Mouse (Mus musculus) bone marrow, adult 2 months (tissue): ENCODE data around the gene Gramd2.
"Not testable (repeated sequence)": the region's sequence is repeated elsewhere in the genome, so short reads cannot be mapped to it uniquely, and the experiment has no call there.

Experiments used
- CTCF ChIP-seq: fragments of 200-500 bp; IDR thresholded peaks from 2 replicates; pipeline ENCODE4 v1.5.1; 2011; ENCODE audit warnings: low read length, control low read depth; ENCODE audit not compliant: control insufficient read depth, insufficient read depth
- POLR2A ChIP-seq: fragments of 200-500 bp; IDR thresholded peaks from 2 replicates; pipeline ENCODE4 v1.6.1; 2011; ENCODE audit warnings: low read depth, mild to moderate bottlenecking, control low read depth, low read length, borderline replicate concordance; ENCODE audit not compliant: control insufficient read depth

- TF ChIP-seq CTCF, POLR2A: not testable (repeated sequence)
Measured at GRCm38 (mm10) chr9:59757016-59757415, 77.1 kb downstream of the Gramd2 start.
